Mouse (Mus musculus) ES-Bruce4 (cell line): Measurements from ENCODE around the gene Fbxl3. TPM values are rescaled to one million over a fixed set of nuclear protein-coding genes. Genes with fewer than 3 reads are reported as not detected.

Experiments used
- H3K27ac ChIP-seq: 2 replicates; pipeline ENCODE4 v1.5.1; 2012; ENCODE audit warnings: low read length, inconsistent platforms; ENCODE audit not compliant: insufficient read depth
- H3K27me3 ChIP-seq: 2 replicates; pipeline ENCODE4 v1.6.1; 2012; ENCODE audit warnings: mild to moderate bottlenecking, low read length, inconsistent platforms; ENCODE audit not compliant: control insufficient read depth, poor library complexity, insufficient read depth, severe bottlenecking
- H3K36me3 ChIP-seq: 2 replicates; pipeline ENCODE4 v1.6.1; 2012; ENCODE audit warnings: inconsistent platforms, mild to moderate bottlenecking, low read length, moderate library complexity; ENCODE audit not compliant: control insufficient read depth, poor library complexity, insufficient read depth, severe bottlenecking
- H3K4me1 ChIP-seq: one replicate; pipeline ENCODE4 v1.8.1; 2011; ENCODE audit warnings: low read length; ENCODE audit not compliant: control insufficient read depth, insufficient read depth
- H3K4me3 ChIP-seq: 2 replicates; pipeline ENCODE4 v1.5.1; 2011; ENCODE audit warnings: low read depth, mild to moderate bottlenecking, low read length
- H3K9ac ChIP-seq: 2 replicates; pipeline ENCODE4 v1.6.1; 2012; ENCODE audit warnings: low read depth, mild to moderate bottlenecking, inconsistent platforms; ENCODE audit not compliant: poor library complexity, severe bottlenecking
- H3K9me3 ChIP-seq: replicated peaks from 2 replicates; pipeline ENCODE4 v1.6.1; 2012; ENCODE audit warnings: mild to moderate bottlenecking, low read length, inconsistent platforms; ENCODE audit not compliant: control insufficient read depth, poor library complexity, insufficient read depth, severe bottlenecking
- CTCF ChIP-seq: IDR thresholded peaks from one replicate; pipeline ENCODE4 v1.8.1; 2011; ENCODE audit warnings: low read depth, low read length
- EP300 ChIP-seq: IDR thresholded peaks from 2 replicates; pipeline ENCODE4 v1.6.1; 2011; ENCODE audit warnings: low read depth, low read length; ENCODE audit not compliant: insufficient read depth
- POLR2A ChIP-seq: IDR thresholded peaks from one replicate; pipeline ENCODE4 v1.8.1; 2011; ENCODE audit warnings: low read length; ENCODE audit not compliant: insufficient read depth
- polyA plus RNA-seq: library from polyadenylated mRNA; stranded (reverse); fragments of >200 nt; gene quantifications from 2 replicates; pipeline ENCODE4 v1.2.4, GENCODE M21; 2011; ENCODE audit warnings: low read depth; ENCODE audit not compliant: missing spikeins, insufficient read depth, insufficient read length

The Fbxl3 gene
- polyA plus RNA-seq, 1 experiment: 89.9 TPM

GRCm38 (mm10) chr14:103098213-103098586 lies 1.2 kb downstream of the Fbxl3 start:
- Histone ChIP-seq H3K9ac (peak overlapping the region; percentile 100), H3K4me1 (peaks cover 6% of the 10 kb centered on the region), H3K27me3 (no peaks in the 10 kb centered on the region), H3K36me3 (peaks cover 32% of the 10 kb centered on the region), H3K27ac (peak overlapping the region; percentile 68), H3K9me3 (no peaks in the 10 kb centered on the region), H3K4me3 (peak overlapping the region; percentile 79)
- TF ChIP-seq EP300 (no peak), POLR2A (no peak), CTCF (no peak)

GRCm38 (mm10) chr14:103096621-103097020 lies 2.7 kb downstream of the Fbxl3 start:
- H3K36me3 ChIP-seq: peaks cover 47% of the 10 kb centered on the region
- H3K9ac ChIP-seq: 0 out of 2 replicates have a peak overlapping the region, but pooled peaks have one; percentile 36
- no peaks in the 10 kb centered on the region for H3K9me3 ChIP-seq
- peaks cover 6% of the 10 kb centered on the region for H3K4me1 ChIP-seq
- H3K4me3 ChIP-seq: no peak overlapping the region
- H3K27ac ChIP-seq: no peak overlapping the region
- H3K27me3 ChIP-seq: no peaks in the 10 kb centered on the region
- TF ChIP-seq EP300 (no peak), CTCF (no peak), POLR2A (no peak)

GRCm38 (mm10) chr14:103095826-103096225 lies 3.5 kb downstream of the Fbxl3 start:
- H3K4me1 ChIP-seq: peaks cover 4% of the 10 kb centered on the region
- H3K9me3 ChIP-seq: no peaks in the 10 kb centered on the region
- H3K9ac ChIP-seq: peak overlapping the region; percentile 10; the same call in 1 of the 2 replicates
- no peak overlapping the region for H3K27ac ChIP-seq
- peaks cover 54% of the 10 kb centered on the region for H3K36me3 ChIP-seq
- no peaks in the 10 kb centered on the region for H3K27me3 ChIP-seq
- no peak overlapping the region for H3K4me3 ChIP-seq
- no peak for TF ChIP-seq POLR2A
- no peak for TF ChIP-seq EP300
- no peak for TF ChIP-seq CTCF

- peaks cover 59% of the 10 kb centered on the region for H3K36me3 ChIP-seq
- no peak for TF ChIP-seq POLR2A
- TF ChIP-seq CTCF: no peak
- TF ChIP-seq EP300: no peak
- peaks cover 2% of the 10 kb centered on the region for H3K4me1 ChIP-seq
- no peaks in the 10 kb centered on the region for H3K9me3 ChIP-seq
- H3K9ac ChIP-seq: no peak overlapping the region; the same call in 1 of the 2 replicates
- H3K4me3 ChIP-seq: 0 out of 2 replicates have a peak overlapping the region, but pooled peaks have one; percentile 20
- no peak overlapping the region for H3K27ac ChIP-seq
- no peaks in the 10 kb centered on the region for H3K27me3 ChIP-seq
These were observed 4.3 kb downstream of the Fbxl3 start for GRCm38 (mm10) chr14:103095036-103095435.

- peaks cover 2% of the 10 kb centered on the region for H3K4me1 ChIP-seq
- peak overlapping the region; percentile 58 for H3K9ac ChIP-seq
- no peaks in the 10 kb centered on the region for H3K9me3 ChIP-seq
- no peaks in the 10 kb centered on the region for H3K27me3 ChIP-seq
- peaks cover 69% of the 10 kb centered on the region for H3K36me3 ChIP-seq
- TF ChIP-seq EP300 (no peak), POLR2A (no peak), CTCF (no peak)
- H3K27ac ChIP-seq: peak overlapping the region; percentile 28; the same call in 1 of the 2 replicates
- no peak overlapping the region for H3K4me3 ChIP-seq
These were observed 5.7 kb downstream of the Fbxl3 start for GRCm38 (mm10) chr14:103093670-103094069.

- peaks cover 72% of the 10 kb centered on the region for H3K36me3 ChIP-seq
- H3K4me1 ChIP-seq: peaks cover 2% of the 10 kb centered on the region
- H3K4me3 ChIP-seq: no peak overlapping the region
- peak overlapping the region; percentile 28; the same call in 1 of the 2 replicates for H3K27ac ChIP-seq
- TF ChIP-seq EP300: no peak
- no peak for TF ChIP-seq POLR2A
- no peak for TF ChIP-seq CTCF
- H3K27me3 ChIP-seq: no peaks in the 10 kb centered on the region
- H3K9ac ChIP-seq: peak overlapping the region; percentile 58
- no peaks in the 10 kb centered on the region for H3K9me3 ChIP-seq
These were observed 6.1 kb downstream of the Fbxl3 start for GRCm38 (mm10) chr14:103093236-103093635.
